Mouse (Mus musculus) inflammation-experienced regulatory T-cells, adult 6 months (primary cell): ENCODE measurements around the gene Abl1. TPM values are rescaled to one million over a fixed set of nuclear protein-coding genes. Genes with fewer than 3 reads are reported as not detected.
"Not testable (repeated sequence)": the region's sequence is repeated elsewhere in the genome, so short reads cannot be mapped to it uniquely, and the experiment has no call there.

Experiments used
- ATAC-seq: one replicate; pipeline ENCODE4 v1.8.0; 2017
- polyA plus RNA-seq, 3 experiments: library from polyadenylated mRNA; unstranded; fragments of 100-300 nt; shearing (Covaris generic); gene quantifications; one replicate each; pipeline ENCODE4 v1.2.1; 2017

Gene Abl1
- polyA plus RNA-seq = 1 to 10 TPM; 5.0 to 9.4 (median 7.2) TPM

DNA sequence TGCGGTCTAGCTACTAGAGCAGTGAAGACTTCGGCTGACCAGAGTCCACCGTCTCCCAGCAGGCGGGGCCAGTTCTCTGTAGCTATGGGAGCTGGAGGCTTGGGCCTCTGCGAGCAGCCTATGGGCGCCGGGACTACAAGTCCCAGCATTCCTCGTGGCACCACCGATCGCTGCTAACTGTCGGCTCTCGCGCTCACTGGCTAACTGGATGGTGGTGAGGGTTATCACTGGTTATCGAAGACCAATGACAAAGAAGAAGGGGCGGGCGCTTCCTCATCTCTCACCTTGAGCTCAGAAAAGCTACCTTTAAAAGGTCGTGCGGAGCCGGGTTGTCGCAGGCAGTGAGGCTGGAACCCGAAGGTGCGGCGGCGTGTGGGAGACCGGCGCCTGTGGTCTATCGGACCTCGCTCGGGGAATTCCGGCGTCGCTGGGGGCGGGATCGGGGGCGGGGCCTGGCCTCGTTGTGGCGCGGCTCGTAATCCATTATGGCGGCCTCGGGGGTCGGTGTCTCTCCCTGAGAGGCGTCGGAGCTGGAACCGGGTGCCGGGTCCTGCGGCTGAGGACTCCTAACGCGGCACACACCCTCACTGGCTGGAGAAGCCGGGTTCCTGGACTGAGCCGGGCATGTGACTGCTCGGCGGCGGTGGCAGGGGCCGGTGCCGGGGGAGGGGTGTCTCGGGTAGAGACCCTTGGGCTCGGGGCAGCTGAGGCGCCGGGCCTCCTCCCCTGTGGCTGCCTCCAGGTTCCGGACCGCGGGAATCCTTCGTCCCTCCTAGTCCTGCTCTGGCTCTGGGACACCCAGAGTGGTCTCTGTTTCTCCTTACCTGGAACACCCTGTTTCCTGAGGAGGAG is at the start of gene Abl1:
Gene Abl1, plus strand, starts transcription at position 303 of the 852 bp plus-strand sequence.
- ATAC-seq = peak; percentile 97

DNA sequence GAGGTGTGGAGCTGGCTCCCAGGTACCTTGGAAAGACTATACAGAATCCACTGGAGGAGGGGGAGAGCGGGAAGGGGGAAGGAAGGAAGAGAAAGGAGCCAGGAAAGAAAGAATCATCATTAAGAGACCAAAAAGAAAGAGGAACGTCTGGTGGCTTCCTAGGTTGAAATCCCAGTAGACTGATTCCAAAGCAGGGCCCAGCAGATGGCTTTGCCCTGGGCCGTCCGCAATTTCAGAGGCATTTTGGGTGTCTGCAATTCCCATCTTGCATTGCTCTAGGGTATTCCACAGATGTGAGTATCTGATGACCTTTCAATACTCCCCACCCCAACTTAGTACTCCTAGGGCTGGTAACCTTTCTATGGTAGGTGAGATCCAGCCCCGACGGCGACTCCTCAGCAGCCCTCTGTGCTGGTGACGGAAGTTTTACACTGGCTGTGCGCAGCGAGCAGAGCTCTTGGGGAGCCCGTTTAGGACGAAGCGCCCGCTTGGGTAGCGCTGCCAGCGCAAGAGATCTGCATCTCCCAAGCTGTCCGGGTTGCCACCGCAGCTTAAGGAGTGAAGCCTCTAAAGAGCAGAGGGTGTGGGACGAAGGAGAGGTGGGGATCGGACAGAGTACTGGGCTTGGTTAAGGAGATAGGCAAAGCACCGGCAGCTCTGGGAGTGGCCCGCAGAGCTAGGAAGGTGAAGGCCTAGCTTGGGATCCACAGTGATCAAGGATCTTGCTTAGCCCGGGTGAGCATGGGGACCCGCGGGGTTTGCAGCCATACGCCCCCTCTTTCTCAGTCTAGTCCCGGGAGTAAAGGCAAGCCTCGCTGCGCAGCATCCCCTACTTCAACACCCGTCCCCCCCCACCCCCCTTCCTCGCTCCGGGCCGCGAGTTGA is 49.4 kb upstream of the Abl1 start:
- ATAC-seq = no peak

DNA sequence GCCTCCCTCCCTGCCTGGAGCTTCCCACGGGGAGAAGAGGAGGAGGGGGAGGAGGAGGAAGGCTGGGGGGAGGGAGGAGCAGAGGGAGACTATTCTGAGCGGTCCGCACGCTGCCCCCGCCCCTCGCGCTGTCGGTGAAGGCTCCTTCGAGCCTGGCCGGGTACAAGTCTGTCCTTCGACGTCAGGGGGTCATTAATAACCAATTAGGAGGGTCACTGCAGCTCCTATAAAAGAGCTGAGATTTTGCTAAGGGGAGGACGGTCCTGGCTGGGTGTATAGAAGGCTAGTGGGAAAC is 48.8 kb upstream of the Abl1 start:
- ATAC-seq = no peak

DNA sequence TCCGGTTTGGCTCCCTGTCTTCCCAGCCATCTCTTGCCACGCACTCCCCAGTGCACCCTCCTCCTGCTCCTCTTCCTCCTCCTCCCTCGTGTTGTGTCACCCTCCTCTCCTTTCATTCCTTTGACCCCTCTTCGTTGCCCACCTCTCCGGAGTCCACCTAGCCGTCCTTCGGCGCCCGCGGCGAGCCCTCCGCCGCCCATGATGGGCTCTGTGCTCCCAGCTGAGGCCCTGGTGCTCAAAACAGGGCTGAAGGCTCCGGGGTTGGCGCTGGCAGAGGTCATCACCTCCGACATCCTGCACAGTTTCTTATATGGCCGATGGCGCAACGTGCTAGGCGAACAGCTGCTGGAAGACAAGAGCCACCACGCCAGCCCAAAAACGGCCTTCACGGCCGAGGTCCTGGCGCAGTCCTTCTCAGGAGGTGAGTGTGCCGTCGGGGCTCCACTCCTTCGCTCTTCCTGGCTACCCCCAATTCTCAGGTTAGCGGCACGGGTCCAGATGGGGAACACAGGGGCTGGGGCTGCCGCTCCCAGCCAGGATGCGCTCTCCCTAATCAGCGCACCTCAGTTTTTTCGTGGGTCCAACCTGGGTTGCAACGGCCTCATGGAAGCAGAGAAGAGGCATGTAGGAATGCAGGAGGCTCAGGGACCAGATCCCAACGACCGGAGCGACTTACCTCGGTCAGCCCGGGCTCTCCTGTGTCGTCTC is 48.1 kb upstream of the Abl1 start, which contains the start of gene Prdm12:
Gene Prdm12, plus strand, starts transcription at position 137 of the 708 bp plus-strand sequence.
- no peak for ATAC-seq

DNA sequence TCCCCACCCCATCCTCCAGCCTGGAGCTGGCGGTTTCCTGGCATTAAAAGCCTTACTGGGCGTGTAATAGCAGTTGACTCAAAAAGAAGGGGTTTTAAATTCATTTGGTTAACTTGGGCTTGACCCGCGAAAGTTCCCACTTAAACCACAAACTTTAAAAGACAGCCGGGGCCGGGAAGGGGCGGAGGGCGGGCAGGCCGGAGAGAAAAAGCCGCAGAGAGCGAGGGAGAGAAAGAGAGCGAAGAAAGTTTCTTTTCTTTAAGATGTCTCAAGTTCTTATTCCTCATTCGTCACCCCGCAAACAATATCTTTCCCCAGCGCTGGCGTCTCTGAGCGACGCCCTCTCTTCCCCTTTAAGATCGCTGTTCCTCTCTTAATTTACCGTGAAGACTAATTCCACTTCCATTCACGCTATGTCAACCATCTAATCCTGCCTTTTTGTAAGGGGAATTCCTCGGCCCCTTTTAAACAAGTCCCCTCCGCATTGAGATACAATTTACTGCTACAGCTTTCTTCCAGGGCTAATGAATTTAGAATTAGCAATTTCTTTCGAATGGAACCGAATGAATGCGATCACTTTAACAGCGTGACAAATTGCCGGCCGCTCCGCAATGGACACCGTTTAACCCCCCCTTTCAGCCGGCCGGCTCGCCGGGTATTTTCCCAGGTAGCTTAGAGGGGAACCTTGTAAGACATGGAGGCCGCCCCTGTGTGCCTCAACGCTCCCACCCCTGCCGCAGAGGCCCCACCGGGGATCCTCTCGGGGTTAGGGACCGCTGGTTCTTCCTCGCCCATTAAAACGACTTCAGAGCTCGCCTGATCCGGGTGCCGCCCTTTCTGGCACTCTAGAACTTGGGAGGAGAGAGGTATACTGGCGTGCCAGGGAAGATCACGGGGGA is 47.3 kb upstream of the Abl1 start:
- no peak for ATAC-seq

DNA sequence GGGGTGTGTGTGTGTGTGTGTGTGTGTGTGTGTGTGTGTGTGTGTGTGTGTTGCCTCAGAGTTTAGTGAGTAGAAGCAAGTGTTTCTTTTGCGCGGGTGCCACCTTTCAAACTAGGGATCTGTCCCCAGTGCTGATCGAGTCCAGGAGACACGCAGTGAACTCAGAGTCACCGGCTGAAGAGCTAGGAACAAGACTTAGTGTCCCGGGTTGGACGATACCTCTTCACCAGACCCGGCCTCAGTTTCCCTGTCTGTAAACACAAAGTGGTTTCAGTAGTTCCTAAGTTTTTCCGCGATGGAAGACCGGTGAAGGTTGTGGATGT is 46.7 kb upstream of the Abl1 start:
- ATAC-seq = no peak

DNA sequence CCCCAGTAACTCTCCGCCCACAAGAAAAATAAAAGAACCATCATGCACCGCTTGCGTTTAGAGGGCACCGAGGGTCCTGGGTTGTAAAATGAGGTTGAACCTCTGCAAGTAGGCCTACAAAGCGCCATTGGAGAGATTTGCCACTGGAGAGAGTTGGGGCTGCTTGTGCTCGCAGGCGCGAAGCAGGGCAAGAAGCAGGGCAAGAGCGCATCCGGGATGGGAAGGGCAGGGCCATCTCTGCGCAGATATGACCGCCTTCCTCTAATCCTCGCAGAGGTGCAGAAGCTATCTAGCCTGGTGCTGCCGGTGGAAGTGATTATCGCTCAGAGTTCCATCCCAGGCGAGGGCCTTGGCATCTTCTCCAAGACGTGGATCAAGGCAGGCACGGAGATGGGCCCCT is 46.2 kb upstream of the Abl1 start:
- ATAC-seq = no peak

DNA sequence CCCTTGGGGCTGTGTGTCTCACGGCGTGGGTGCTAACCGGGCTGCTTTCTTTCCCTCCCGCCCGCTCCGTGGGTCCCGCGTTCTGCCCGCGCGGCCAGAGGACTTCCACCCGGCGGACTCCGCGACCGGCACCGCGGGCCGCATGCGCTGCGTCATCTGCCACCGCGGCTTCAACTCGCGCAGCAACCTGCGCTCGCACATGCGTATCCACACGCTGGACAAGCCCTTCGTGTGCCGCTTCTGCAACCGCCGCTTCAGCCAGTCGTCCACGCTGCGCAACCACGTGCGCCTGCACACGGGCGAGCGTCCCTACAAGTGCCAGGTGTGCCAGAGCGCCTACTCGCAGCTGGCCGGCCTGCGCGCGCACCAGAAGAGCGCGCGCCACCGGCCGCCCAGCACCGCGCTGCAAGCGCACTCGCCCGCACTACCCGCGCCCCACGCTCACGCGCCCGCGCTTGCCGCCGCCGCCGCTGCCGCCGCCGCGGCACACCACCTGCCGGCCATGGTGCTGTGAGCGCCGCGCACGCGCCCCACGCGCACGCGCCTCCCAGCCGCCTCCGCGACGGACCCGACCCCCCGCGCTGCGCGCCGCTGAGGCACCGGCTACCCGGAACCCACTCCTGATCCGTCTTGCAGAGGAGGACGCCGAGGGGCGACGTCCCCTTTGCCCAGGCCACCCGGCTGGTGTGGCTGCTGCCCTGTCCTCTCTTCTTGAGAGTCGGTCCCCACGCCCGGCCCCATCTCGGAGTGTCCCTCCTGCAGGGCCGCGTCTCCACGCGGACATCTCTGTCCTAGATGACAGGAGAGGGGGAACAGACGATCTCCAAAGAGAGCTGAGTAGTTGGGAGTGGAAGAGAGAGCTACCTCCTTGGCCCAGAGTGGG is 34.0 kb upstream of the Abl1 start:
- ATAC-seq = no peak

DNA sequence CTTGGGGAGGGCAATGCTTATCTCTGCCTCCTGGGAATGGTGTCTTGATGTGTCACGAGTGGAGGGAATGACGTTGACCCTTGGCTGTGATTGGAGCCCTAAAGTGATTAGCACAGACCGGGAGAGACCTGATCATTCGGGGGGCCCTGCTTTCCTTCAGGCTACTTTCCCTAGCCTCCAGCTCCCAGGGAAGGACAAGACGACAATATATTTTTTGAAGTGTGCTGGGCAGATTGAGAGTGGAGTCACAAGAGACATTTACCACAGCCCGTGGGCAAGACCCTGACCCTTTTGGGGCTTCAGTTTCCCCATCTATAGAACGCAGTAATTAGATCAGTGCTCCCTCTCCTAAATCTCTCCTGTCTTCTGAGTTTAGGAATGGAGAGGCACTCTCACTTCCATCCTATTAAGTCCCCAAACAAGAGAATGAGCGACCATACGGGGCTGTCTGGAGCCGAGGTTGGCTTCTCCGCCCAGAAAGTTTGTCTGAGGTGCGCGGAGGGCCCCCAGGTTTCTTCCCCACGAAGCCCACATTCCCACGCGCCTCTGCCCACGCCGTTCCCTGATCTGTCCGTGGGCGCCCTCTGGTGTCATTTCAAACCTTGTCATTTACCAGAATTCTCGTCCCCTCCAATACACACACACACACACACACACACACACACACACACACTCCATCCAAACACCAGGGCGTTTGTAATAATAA is 33.2 kb upstream of the Abl1 start:
- no peak for ATAC-seq

DNA sequence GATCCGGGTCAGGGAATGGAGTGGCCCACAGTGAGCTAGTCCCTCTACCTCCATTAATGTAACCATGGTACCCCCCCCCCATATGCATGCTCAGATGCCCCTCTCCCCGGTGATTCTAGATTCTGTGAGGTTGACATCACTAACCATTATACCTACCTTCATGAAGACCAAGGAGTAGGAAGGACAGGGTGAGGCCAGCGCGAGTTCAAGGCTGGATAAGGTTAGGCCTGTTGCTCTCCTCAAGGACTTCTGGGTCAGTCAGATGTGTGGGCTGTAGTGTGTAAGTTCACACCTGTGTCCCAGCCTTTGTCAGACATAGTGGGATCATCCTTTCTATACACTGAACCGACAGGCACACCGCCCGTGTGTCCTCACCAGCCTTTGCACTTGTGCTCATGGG is 31.8 kb upstream of the Abl1 start:
- ATAC-seq = no peak

DNA sequence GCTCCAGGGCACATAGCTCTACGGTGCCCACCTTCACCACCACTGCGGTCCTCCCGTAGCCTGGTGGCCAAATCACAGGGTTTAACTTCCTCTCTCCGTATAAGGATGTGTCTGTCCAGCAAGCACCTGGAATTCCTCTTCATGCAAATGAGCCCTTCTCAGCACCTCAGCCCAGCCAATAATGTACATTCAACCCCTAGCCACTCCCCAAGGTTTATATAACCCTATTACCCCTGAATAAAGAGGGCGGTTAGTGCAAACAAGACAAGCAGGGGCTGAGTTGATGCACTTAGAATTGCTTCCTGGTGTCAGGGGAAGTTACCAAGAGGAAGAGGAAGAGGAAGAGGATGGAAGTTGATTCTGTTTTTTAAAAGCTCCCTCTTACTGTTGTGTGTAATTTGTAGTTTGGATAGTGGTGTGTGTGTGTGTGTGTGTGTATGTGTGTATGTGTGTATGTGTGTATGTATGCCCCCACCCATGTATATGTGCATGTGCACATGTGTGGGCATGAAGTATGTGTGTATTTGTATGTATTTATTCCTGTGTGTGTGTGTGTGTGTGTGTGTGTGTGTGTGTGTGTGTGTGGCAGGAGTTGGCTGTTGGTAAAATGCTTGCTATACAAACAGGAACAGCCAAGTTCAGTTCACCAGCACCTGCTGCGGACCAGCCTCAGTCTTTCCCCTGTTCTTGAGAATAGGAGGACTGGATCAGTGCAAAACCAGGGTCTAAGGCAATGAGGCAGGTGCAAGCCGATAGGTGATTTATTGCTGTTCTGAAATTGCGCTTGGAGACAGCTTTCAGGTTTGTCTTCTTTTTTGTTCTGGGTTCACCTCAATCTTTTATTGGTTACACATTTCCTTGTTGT is 25.0 kb upstream of the Abl1 start:
- ATAC-seq = no peak

DNA sequence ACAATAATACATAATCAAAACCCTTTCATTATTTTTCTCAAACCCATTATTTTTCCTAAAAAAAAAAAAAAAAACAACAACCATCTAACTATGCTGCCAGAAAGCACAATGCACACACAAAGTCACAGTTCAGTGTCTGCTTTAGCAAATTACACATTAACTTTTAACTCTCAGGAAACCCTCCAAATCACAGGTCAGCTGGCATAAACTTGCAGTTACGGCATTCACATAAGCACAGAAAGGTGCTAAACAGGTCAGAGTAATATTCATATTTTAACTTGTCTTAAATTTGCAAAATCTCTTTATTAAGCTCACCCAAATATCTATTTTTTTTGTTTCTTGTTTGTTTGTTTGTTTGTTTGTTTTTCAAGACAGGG is 24.4 kb upstream of the Abl1 start:
- ATAC-seq = no peak

DNA sequence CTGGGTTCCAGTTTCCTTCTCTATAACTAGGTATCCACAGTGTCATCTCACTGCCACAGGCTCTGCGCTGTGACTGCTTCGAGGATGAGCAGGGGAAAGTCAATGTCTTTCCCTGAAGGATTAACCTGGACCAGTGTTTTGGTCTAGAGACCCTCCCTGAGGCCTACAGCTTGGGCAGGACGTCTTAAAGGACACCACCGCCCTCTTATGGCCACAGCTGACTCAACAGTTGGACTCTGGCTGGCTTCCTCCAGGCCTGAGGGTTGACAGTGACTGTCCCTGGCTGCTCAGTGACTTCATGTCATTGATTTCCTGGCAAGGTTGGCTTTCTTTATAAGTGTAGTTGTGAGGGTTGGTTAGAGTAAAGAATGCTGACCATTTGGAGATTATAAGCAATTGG is 20.8 kb upstream of the Abl1 start:
- no peak for ATAC-seq

DNA sequence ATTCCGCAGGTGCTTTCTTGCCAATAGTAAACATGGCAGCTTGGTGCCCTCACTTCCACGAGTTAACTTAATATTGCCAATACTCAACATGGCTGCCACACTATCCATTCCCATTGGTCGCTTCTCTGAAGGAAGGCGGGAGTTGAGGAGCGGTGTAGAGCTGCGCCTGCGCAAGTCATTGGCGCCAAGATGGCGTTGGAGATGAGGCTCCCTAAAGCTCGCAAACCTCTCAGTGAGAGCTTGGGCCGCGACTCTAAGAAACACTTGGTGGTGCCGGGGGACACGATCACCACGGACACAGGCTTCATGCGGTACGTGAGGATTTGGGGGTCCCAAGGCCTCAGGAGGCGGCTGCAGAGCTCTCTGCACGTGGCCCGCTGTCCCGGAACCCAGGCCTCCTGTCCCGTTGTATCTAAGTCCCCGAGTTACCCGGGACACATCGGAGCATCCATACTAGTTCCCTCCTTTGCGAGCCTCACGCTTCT is 17.6 kb upstream of the Abl1 start, which contains the start of gene Exosc2:
Gene Exosc2, plus strand, starts transcription at position 165 of the 485 bp plus-strand sequence.
- ATAC-seq = peak; percentile 97

DNA sequence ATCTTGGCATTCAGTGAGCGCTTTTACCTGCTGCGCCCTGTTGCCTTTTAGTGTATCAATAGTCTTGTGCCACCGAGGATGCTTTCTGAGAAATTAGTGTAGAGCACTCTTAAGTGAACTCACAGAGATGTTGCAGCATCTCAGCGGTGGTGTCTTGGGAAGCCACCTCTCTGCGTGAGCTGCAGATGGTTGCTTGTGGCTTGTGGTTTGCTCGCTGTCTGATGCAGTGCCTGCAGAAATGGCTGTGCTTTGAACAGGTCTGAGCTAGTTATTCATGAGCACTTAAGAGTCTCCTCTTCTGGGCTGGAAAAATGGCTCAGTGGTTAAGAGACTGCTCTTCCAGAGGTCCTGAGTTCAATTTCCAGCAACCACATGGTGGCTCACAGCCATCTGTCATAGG is 9.5 kb upstream of the Abl1 start:
- ATAC-seq = no peak

DNA sequence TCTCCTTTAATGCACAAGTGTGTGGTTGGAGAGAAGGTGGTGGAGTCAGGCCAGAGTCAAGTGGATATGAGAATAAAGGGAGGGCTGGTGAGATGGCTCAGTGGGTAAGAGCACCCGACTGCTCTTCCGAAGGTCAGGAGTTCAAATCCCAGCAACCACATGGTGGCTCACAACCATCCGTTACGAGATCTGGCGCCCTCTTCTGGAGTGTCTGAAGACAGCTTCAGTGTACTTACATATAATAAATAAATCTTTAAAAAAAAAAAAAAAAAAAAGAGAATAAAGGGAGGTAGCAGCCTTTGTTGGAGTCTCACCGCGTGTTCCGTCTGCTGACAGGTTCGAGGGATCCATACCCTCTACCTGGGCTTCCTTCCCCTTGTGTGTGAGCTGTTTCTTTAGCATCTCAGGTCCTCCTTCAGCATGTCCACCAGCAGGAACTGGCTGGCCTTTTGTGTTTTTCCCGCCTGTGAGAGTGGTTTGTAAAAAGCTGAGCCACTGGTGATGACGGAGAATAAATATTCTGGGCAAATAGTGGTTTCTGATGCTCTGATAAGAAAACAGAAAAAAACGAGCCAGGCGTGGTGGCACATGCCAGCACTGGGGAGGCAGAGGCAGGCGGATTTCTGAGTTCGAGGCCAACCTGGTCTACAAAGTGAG is 7.0 kb upstream of the Abl1 start:
- not testable (repeated sequence) for ATAC-seq

DNA sequence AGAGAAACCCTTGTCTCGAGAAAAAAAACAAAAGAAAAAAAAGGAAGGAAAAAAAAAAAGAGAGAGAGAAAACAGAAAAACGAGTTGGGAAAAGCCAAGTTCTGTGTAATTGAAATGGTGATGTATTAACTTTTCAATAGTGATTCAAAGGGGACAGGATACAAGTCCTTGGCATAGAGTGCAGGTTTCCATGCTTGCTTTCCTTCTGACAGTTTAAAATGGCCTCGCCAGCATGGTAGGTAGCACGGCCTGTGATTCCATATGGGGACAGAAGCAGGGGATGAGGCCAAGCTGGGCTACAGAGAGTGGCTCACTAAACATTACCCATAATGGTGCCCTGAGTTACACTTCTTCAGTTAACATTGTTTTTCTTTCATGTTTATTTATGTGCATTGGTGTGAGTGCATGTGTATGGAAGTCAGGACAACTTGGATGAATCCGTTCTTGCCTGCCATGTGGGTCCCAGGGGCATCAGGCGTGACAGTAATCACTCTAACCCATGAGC is 6.4 kb upstream of the Abl1 start:
- no peak for ATAC-seq

DNA sequence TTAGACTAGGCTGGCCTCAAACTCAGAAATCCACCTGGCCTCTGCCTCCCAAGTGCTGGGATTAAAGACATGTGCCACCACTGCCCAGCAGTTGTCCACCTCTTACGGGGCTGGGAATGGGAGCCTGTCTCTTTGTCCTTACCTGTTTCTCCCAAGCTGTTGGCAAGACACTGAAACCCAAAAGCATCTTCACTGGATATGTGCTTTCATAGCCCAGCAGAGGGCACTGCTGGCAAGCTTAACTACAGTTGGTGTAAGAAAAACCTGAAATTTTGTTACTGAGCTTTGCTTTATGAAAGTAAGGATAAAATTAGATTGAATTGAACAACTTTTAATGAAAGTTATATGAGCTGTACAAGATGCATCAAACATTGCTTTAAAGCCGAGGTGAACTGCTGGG is 4.5 kb upstream of the Abl1 start:
- ATAC-seq = no peak

DNA sequence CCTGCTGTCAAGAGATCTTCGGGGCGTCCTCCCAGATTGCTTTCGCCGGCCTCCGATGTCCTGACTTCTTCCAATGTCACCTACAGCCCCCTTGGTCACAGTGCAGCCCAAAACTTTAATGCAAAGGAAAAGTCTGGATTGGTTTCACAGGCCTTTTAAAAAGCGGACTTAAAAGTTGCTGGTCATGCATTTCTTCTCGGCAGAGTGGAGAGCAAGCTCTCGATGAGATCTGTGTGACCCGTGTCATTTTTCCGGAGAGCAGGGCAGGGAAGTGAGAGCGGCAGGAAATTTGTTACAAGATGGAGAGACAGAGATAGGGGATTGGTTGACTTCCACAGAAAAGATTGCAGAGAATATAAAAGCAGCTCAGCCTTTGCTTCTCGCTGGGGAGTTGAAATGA is 869 bp downstream of the Abl1 start:
- no peak for ATAC-seq
